Mouse (Mus musculus): Measurements from ENCODE around the gene Pim2.
"Not testable (repeated sequence)": the region's sequence is repeated elsewhere in the genome, so short reads cannot be mapped to it uniquely, and the experiment has no call there.

The Pim2 gene

DNA sequence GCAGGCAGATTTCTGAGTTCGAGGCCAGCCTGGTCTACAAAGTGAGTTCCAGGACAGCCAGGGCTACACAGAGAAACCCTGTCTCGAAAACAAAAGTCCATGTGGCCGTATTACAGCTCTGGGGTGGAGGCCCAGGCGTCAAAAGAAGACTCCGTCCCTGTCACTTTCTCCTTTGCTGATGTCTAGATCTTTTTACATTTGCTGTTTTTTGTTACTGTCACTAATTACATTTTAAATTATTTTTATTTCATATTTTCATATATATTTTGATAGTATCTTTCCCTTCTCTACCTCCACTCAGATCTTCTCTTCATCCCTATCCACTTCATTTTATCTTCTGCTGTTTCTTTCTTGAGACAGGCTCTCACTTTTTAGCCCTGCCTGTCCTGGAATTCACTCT, 29.7 kb downstream of the Pim2 start, which contains the start of gene Gm10491:
TSS of gene Gm10491 (minus strand) at position 101 of the 400 bp plus-strand sequence.
- DNase-seq (ENCODE audit: low spot score): no peak

DNA sequence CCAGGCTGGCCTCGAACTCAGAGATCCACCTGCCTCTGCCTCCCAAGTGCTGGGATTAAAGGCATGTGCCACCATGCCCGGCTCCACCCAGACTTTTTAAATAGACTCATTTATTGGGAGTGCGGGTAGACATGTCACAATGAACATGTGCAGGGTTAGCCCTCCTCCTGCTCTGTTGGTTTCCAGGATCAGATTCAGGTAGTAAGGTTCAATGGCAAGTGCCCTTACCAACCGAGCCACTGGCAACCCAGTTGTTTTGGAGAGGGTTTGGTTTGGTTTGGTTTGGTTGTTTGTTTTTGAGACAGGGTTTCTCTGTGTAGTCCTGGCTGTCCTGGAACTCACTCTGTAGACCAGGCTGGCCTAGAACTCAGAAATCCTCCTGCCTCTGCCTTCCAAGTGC, 31.2 kb downstream of the Pim2 start, which contains the start of gene Gm10490:
TSS of gene Gm10490 (plus strand) at position 301 of the 400 bp plus-strand sequence.
- DNase-seq (ENCODE audit: low spot score): not testable (repeated sequence)

DNA sequence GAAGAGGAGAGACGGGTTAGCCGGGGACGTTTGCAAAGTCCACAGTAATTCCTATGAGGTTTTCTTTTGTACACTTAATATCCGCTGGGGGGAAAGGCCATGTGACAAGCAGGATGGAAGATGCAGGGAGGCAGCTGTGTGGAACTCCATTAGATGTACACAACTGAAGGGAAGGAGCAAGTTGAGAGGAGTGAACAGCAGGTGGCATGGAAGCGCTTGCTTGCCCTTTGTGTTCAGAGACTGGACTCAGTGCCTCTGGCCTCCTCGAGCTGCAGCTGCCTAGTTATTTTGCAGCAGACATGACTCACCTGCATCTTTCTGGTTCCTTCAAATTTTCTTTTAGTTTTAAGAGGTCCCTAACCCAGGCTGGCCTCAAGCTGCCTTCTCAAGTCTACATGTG, 32.4 kb downstream of the Pim2 start:
- no peak for DNase-seq (ENCODE audit: low spot score)

DNA sequence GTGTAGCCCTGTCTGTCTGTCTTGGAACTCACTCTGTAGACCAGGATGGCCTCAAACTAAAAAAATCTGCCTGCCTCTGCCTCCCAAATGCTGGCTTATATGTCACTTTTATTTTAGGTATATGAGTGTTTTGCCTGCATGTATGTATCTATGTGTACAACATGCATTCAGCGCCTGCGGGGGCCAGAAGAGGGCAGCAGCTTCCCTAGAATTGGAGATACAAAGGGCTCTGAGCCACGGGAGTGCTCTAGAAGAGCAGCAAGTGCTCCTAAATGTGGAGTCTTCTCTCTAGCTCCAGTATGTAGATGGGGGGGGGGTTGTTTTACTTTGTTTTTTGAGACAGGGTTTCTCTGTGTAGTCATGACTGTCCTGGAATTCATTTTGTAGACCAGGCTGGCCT, 37.6 kb downstream of the Pim2 start:
- DNase-seq (ENCODE audit: low spot score): not testable (repeated sequence)

DNA sequence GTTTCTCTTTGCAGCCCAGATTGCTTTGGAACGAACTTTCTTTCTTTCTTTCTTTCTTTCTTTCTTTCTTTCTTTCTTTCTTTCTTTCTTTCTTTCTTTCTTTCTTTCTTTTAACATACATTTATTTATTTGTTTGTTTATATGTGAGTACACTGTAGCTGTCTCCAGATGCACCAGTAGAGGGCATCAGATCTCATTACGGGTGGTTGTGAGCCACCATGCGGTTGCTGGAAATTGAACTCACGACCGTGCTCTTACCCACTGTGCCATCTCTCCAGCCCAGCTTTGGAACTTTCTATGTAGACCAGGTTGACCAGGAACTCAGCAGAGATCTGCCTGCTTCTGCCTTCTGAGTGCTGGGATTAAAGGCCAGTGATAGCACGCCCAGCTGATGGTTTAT, 39.9 kb downstream of the Pim2 start:
- DNase-seq (ENCODE audit: low spot score): not testable (repeated sequence)

DNA sequence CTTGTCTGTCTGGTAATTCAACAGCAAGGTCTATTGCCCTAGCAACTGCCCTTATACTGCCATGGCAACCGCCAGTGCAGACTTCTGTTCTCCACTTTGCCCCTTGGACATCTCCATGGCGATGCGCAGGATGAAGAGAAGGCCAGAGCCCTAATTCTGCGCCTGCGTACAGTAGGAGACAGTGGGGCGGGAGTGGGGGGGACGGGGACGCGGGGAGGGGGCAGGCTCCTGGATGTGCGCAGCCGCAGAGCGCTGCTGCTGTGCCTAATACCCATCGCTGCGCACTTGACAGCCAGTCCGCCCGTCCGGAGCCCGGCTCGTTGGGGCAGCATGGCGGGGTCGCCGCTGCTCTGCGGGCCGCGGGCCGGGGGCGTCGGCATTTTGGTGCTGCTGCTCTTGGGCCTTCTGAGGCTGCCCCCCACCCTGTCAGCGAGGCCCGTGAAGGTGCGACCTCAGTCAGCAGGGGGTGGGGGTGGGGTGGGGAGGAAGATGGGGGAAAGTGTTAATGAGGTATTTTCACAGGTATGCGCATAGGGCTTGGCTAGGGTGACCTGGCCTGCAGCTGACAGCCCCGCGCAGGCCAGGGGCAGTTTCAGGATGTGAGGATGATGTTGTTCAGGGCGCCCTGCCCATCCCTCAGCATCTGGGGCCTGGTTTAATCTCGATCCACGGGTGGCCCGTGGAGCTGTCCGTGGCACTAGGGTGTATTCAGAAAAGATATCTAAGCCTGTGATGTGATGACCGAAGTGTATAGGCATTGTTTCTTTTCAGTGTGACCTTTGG, 41.7 kb downstream of the Pim2 start, which contains the start of gene Pcsk1n:
TSS of gene Pcsk1n (plus strand) at position 222 of the 783 bp plus-strand sequence.
- DNase-seq (ENCODE audit: low spot score): no peak

DNA sequence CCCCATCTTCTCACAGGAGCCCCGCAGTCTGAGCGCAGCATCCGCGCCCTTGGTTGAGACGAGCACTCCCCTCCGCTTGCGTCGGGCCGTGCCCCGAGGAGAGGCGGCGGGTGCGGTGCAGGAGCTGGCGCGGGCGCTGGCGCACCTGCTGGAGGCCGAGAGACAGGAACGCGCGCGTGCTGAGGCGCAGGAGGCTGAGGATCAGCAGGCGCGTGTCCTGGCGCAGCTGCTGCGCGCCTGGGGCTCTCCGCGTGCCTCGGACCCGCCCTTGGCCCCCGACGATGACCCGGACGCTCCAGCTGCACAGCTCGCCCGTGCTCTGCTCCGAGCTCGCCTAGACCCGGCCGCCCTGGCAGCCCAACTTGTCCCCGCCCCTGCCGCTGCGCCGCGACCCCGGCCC, 44.0 kb downstream of the Pim2 start:
- no peak for DNase-seq (ENCODE audit: low spot score)

DNA sequence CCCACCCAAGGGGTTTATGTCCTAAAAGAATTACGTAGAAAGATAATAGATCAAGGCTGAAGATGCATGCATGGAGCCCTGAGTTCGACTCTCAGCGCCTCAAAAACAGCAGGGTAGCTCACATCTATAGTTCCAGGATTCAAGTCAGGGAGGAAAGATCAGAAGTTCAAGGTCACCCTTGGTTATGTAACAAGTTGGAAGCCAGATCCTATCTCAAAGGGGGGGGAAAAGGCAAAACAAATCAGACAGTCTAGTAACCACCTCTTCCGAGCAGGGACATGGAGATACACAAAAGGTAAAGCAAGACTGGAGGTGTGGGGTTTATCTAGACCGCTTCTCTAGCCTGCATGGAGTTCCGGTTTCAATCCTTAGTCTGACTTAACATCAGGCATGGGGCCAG, 48.2 kb downstream of the Pim2 start:
- no peak for DNase-seq (ENCODE audit: low spot score)

DNA sequence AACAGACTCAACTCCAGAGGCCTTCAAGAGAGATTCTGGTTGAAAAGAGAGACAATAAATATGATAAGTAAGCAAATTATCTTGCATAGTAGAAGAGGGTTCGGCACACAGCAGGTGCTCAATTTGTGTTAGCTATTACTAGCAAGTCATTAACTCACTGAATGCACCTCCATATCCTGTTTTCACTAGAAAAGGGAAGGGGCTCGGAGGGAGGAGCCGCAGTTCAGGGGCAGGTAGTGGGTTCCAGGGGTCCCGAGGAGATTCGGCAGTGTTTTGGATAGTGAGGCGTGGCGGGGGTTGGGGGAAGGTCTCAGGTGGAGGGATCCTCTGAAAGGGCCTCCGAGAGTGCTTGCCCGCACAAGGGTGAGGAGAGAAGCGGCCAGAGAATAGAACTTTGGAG, 49.1 kb downstream of the Pim2 start:
- DNase-seq (ENCODE audit: low spot score): no peak

DNA sequence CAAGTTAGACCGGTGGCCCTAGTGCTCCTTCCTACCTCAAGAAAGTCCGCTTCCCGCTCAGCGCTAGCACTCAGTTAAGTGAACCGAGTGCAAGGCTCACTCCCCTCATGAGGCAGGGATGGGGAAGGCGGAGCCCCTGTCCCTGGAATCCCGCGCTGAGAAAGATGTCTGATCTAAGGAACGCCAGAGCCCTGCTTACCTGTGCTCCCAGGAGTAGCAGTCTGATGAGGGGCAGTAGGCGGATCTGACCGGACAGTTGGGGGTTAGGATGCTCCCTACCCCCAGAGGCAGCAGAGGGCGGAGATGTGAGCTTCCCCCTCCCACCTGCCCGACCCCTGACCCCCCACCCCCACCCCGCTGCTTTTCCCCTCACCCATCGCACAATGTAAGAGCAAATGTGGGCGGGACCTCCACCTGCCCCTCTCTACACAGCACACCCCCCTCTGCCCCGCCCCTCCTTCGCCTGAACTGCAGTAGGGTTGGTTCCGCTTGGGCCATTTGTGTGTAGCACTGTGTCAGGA, 50.3 kb downstream of the Pim2 start, which contains the start of gene Eras:
TSS of gene Eras (minus strand) at position 338 of the 521 bp plus-strand sequence.
- no peak for DNase-seq (ENCODE audit: low spot score)

All from urinary bladder, postnatal 10 days (tissue).